Mouse (Mus musculus) bone marrow, adult 2 months (tissue): ENCODE measurements around the gene Gpr137.

Experiments
- CTCF ChIP-seq: fragments of 200-500 bp; IDR thresholded peaks from 2 replicates; pipeline ENCODE4 v1.5.1; 2011; ENCODE audit warnings: low read length, control low read depth; ENCODE audit not compliant: control insufficient read depth, insufficient read depth
- POLR2A ChIP-seq: fragments of 200-500 bp; IDR thresholded peaks from 2 replicates; pipeline ENCODE4 v1.6.1; 2011; ENCODE audit warnings: low read depth, mild to moderate bottlenecking, control low read depth, low read length, borderline replicate concordance; ENCODE audit not compliant: control insufficient read depth

GRCm38 (mm10) chr19:6942249-6942691, at the start of gene Gpr137:
- TF ChIP-seq CTCF (no peak), POLR2A (peak; percentile 85; the same call in 1 of the 2 replicates)
